Mouse (Mus musculus) 3134 (cell line): ENCODE measurements around the gene Zbtb38.

Experiments
- DNase-seq: peaks from one replicate; pipeline ENCODE4 v3.0.0-alpha.2; 2011; ENCODE audit warnings: low spot score; ENCODE audit not compliant: insufficient read length; ENCODE audit errors: extremely low read depth

The Zbtb38 gene

GRCm38 (mm10) chr9:96732644-96733424 is 19.8 kb downstream of the Zbtb38 start:
- no peak for DNase-seq

GRCm38 (mm10) chr9:96731961-96732511 is 20.6 kb downstream of the Zbtb38 start:
- DNase-seq, result no peak

- no peak for DNase-seq
Observed at GRCm38 (mm10) chr9:96731039-96731895, 21.4 kb downstream of the Zbtb38 start.

- DNase-seq, result no peak
Observed at GRCm38 (mm10) chr9:96730311-96730625, 22.4 kb downstream of the Zbtb38 start.

GRCm38 (mm10) chr9:96729537-96730310 is 22.9 kb downstream of the Zbtb38 start:
- DNase-seq, result no peak

GRCm38 (mm10) chr9:96728338-96729162 is 24.1 kb downstream of the Zbtb38 start:
- DNase-seq, result no peak

GRCm38 (mm10) chr9:96727688-96728087 is 24.9 kb downstream of the Zbtb38 start:
- DNase-seq, result no peak

- DNase-seq, result no peak
Observed at GRCm38 (mm10) chr9:96726336-96727131, 26.1 kb downstream of the Zbtb38 start.

- DNase-seq, result no peak
Observed at GRCm38 (mm10) chr9:96725582-96726320, 26.9 kb downstream of the Zbtb38 start.

- DNase-seq, result no peak
Observed at GRCm38 (mm10) chr9:96723650-96724049, 29.0 kb downstream of the Zbtb38 start.

- no peak for DNase-seq
Observed at GRCm38 (mm10) chr9:96721163-96721799, 31.4 kb downstream of the Zbtb38 start.

- no peak for DNase-seq
Observed at GRCm38 (mm10) chr9:96720510-96721162, 32.0 kb downstream of the Zbtb38 start.

- DNase-seq, result no peak
Observed at GRCm38 (mm10) chr9:96719408-96720158, 33.0 kb downstream of the Zbtb38 start.

GRCm38 (mm10) chr9:96718888-96719287 is 33.7 kb downstream of the Zbtb38 start:
- no peak for DNase-seq

- no peak for DNase-seq
Observed at GRCm38 (mm10) chr9:96718402-96718798, 34.2 kb downstream of the Zbtb38 start.

- no peak for DNase-seq
Observed at GRCm38 (mm10) chr9:96717698-96718401, 34.8 kb downstream of the Zbtb38 start.
